Mouse (Mus musculus): ENCODE data around the gene Fbxo41. TPM values are rescaled to one million over a fixed set of nuclear protein-coding genes. Genes with fewer than 3 reads are reported as not detected.

The Fbxo41 gene
- total RNA-seq, 2 experiments from 2014 or later, result 91.2 to 96.6 TPM

DNA sequence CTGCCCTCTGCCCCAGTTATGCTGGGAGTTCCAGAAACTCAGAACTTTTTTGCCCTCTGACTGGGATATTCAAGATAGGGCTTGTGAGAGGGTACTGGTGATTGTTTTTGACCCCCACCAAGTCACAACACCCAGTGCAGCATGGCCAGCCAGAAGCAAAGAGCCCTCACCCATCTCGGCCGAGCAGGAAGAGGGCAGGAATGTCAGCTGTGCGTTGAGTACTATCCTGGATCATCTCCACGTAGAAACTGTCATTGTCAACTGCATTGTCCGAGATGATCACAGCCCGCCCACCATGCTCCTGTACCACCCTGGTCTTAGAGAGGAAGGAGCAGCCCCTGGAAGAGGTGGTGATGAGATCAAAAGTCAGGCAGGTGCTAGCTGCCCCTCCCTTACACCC, 55.4 kb downstream of the Fbxo41 start:
- DNase-seq, result no peak

DNA sequence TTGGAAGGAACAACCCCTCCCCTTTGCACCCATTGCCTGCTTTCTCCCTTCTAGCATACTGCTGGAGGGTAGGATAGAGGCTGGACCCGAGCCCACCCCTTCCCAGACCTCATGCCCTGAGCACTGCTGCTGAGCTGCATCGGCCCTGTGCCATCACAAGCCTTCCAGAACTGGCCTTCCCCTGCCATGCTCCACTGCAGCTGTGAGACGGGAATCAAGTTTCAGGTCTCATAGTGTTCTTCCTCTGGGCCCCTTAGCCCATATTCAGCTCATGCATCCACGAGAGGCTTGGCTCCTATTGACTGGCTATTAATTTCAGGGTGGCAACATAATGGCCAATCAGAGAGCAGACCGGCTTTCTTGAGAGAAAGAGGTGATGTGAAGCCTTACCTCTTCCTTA, 57.5 kb downstream of the Fbxo41 start:
- DNase-seq, result no peak

DNA sequence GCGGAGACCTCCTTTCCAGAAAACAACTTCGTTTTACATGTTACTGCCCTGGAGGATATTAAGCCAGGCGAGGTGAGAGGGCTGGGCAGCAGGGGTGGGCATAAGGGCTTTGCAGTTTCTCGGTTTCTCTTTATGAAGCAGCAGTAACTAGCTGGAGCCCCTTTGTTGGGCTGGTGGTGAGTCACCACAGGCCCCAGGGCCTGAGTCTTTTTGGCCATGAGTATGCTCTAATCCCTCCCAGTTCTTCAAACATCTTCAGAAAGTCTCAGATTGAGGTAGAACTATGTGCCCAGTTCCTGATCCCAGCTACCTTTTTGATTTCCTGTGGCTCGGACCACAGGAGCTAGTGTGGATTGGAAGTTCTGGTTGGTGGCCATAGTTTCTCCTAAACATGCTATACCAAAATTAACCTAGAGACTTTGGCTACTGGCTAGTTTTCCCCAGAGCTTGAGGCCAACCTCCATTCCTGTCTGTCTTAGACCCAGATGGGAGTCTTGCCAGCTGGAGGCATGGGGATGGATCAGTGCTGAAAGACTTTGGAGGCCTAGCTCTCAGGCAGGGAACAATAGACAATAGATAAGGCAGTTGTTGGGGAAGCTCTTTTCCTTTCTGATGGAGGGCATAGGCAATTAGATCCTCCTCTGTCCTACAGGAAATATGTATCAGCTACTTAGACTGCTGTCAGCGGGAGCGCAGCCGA, 58.4 kb downstream of the Fbxo41 start:
- no peak for DNase-seq

DNA sequence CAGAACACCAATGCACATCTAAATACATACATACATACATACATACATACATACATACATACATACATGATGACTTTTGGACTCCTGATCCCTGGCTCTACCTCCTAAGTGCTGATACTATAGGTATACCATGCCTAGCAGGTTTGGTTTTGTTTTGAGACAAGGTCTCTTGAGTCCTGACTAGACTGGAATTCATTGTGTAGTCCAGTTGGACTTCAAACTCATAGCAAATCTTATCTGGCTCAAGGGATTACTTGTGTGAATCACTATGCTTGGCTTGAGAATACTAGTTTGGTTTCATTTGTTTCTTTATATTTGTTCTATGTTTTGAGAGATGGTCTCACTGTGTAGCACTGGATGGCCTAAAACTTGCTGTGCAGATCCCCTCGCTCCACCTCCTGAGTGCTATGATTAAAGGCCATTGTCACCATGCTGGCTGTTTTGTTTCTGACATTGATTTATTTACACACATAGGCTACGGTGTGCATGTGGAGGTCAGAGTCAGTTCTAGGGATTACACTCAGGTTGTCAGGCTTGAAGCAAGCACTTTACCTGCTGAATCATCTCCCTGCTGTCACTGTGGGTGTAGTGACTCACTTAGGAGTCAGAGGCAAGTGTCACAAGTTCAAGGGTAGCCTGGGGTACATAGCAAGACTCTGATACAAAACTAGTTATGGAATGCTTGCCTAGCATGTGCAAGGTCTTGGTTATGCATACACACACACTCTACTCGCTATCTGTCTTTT, 59.1 kb downstream of the Fbxo41 start:
- no peak for DNase-seq

DNA sequence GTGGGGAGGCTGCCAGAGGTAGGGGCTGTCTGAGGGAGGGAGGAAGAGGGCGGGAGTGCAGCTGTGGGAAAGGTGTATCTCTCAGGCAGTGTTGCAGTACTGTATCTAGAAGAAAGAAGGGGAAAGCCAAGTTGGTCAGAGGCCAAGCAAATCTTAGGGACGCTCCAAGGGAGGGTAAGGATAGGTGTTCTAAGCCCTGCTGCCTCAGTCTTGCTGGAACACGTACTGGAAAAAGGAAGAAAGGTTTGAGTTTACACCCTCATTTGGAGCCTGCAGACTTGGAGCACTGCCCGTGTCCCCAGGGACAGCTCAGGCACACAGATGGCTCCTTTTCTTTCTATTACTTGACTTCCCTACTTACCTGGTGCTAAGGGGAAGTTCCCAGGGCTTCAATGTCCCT, 61.7 kb downstream of the Fbxo41 start:
- no peak for DNase-seq

DNA sequence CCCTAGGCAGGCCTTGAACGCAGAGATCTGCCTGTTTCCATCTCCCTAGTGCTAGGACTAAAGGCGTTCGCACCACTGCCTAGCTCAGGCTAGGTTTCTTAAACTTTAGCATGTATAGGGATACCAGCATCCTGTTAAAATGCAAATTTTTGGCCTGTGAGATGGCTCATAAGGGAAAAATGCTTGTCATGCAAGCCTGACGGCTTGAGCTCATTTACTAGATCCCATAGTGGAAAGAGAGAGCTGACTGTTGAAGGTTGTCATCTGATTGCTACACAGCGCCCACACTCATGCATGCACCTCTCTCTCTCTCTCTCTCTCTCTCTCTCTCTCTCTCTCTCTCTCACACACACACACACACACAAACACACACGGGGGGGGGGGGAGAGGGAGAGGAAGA, 66.2 kb downstream of the Fbxo41 start:
- no peak for DNase-seq

DNA sequence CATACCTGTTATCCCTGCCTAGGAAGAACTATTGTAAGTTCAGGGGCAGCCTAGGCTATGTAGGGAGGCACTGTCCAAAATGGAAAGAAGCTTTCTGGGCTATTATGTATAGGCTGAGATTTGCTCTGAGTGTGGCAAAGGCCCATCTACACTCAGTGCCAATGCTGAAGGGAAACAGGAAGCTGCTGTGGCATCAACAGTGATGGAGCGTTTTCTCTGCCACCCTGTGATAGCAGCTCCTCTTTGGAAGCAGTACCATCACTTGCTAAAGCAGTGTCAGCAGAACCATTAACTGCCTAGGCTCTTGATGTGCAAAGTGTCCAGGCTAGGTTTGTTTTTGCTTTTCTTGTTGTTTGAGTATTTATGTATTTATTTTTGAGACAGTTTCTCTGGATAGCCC, 66.6 kb downstream of the Fbxo41 start:
- DNase-seq, result no peak

DNA sequence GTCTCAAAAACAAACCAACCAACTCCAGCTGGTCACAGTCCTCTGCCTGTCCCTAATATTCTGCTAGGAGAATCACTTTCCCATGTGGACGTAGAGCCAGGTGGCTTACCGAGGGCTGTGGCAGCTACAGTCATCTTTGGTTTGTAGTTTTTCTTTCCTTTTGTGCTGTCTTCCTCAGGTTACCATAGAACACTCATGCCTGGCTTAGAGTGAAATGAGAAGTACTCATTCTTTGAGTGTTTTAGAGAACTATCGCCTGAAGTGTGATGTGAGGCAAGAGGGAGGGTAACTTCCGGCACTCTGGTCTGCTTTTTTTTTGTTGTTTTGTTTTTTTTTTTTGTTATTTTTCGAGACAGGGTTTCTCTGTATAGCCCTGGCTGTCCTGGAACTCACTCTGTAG, 68.9 kb downstream of the Fbxo41 start:
- no peak for DNase-seq

DNA sequence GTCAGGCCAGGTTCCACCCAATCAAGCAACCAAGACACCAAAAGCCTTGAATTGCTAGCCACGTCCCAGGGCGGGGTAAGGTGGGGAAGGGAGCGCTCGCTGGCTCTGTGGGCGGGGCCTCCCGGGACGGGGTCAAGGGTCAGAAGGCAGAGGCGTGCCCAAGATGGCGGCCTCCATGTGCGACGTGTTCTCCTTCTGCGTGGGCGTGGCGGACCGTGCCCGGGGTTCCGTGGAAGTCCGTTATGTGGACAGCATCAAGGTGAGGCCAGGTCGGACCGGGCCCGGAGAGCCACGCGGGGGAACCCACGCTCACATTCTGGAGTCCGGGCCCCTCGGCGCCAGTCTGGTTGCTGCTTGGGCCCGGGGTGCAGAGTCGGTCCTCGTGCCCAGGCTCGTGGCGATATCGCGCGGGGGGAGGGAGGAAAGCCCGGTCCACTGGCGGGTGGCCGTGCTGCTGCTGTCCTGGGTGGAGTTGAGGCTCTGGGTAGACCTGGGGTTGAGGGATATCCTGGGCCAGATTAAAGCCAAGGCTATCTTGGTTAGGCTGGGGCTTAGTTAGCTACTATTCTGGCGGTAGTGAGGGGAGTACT, 70.9 kb downstream of the Fbxo41 start, which contains the start of gene Smyd5:
Gene Smyd5, plus strand, starts transcription at position 148 of the 590 bp plus-strand sequence.
- peak; percentile 76 to 84 for DNase-seq

DNA sequence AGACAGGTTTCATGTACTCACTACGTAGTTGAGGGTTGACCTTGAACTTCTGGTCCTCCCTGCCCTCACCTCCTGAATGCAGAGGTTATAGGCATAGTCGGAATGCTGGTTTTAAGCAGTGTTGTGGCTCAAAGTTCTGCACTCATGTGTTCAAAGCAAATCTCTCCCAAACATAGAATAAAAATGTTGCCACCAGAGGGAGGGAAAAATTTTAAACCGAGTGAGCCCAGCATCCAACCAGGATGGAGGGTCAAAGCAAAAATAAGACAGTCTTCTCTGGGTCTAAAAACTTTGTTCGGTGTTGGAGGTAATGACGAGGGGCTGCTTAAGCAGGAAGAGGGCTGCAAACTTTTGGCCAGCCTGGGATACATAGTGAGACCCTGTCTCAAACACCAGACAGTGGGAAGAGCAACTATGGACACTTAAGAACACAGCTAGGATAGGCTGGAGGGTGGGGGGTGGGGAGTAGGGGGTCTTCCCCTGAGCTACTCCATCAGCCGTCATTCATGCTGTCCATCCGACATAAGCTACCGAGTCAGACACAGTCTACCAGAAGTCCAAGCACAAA, 71.4 kb downstream of the Fbxo41 start:
- DNase-seq, result no peak

DNA sequence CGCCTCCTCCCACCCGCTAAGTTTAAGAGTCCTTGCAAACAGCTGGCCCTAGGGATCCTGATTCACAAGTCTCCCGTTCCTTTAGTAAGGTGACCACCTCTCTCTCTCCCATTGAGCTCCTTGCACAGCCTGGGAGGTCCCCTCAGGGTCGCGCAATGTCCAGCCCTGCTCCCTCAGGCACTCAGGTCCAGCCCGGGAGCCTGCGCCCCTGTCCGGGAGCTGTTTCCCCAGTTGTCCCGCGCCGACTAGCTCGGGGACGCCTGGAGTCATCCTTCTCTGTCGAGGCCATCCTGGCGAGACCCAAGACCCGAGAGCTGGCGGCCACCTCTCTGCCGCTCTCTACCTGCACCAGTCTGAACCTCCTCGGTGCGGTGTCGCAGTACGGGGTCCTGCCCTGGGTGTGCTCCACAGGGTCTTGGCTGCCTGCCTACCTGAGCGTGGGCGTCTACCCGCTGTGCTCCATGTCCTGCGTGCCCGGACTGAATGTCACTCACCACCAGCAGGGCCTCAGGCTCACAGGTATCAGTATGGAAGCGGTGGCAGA, 78.9 kb downstream of the Fbxo41 start, which contains the start of gene Noto:
Gene Noto, plus strand, starts transcription at position 51 of the 544 bp plus-strand sequence.
- DNase-seq, result no peak

Other genes with a start within 250 kb of the Fbxo41 start
- 100 to 1,000 TPM; 164 to 165 TPM for gene Sfxn5, start 169.6 kb downstream of the Fbxo41 start, total RNA-seq (2021)
- 10 to 100 TPM; 49.1 to 52.6 TPM for gene Rab11fip5, start 128.4 kb downstream of the Fbxo41 start, total RNA-seq (2021)
- not detected for gene Noto, start 79.1 kb downstream of the Fbxo41 start, total RNA-seq (2021)
- 10 to 100 TPM; 42.3 to 42.9 TPM for gene Smyd5, start 71.0 kb downstream of the Fbxo41 start, total RNA-seq (2021)
- 100 to 1,000 TPM; 225 to 226 TPM for gene Cct7, start 51.5 kb downstream of the Fbxo41 start, total RNA-seq (2021)
- 10 to 100 TPM; 14.1 to 16.0 TPM for gene Pradc1, start 51.0 kb downstream of the Fbxo41 start, total RNA-seq (2021)
- 10 to 100 TPM; 26.1 to 33.4 TPM for gene Egr4, start 10.6 kb upstream of the Fbxo41 start, total RNA-seq (2021)
- gene Alms1, start 84.5 kb upstream of the Fbxo41 start, total RNA-seq (2021), result 1 to 10 TPM; 6.9 to 7.8 TPM
- 1 to 10 TPM; 3.4 to 3.5 TPM for gene Nat8f7, start 210.2 kb upstream of the Fbxo41 start, total RNA-seq (2021)

All from layer of hippocampus, postnatal 36 days (tissue).